8 mouse cellular contexts compared by ENCODE assay signal in genomic region chr16:94369596-94370172, GRCm38 (mm10). TPM values are rescaled to one million over a fixed set of nuclear protein-coding genes. Genes with fewer than 3 reads are reported as not detected.
DNase-seq lines count a peak whose midpoint lies in the region; ATAC-seq and TF ChIP-seq lines count a peak whose summit lies in the region.

No protein-coding gene starts in this region.

- WGBS in heart, embryonic 11.5 days (ENCODE audit: insufficient replicate concordance), result 9% methylated on average over 6 of the region's 6 CpGs
- 5% methylated on average over 6 of the region's 6 CpGs for WGBS in forebrain, embryonic 13.5 days
- 7% methylated on average over 6 of the region's 6 CpGs for WGBS in limb, embryonic 15.5 days
- WGBS in stomach, postnatal 0 days, result 4% methylated on average over 6 of the region's 6 CpGs

- H3K4me2 ChIP-seq in heart, embryonic 11.5 days, result peak overlapping the region; percentile 70
- H3K4me2 ChIP-seq in forebrain, embryonic 13.5 days, result peak overlapping the region; percentile 74
- peak overlapping the region; percentile 67 for H3K4me2 ChIP-seq in limb, embryonic 15.5 days
- peak overlapping the region; percentile 86 for H3K4me2 ChIP-seq in stomach, postnatal 0 days (replicated peaks; ENCODE audit: low read depth)

- no peak for DNase-seq in heart, postnatal 14 days
- DNase-seq in G1E (ENCODE audit: low spot score), result no peak
- DNase-seq in stomach, postnatal 0 days (ENCODE audit: low spot score), result no peak
- DNase-seq in layer of hippocampus, postnatal 25 days (ENCODE audit: extremely low spot score in 1 of 2, low spot score in 1 of 2), result no peak
- DNase-seq in urinary bladder, postnatal 25 days (ENCODE audit: low spot score), result no peak

- no peaks in the 10 kb centered on the region for H3K9me3 ChIP-seq in heart, embryonic 11.5 days (replicated peaks; ENCODE audit: control insufficient read depth, low read length)
- H3K9me3 ChIP-seq in G1E (replicated peaks), result no peaks in the 10 kb centered on the region
- no peaks in the 10 kb centered on the region for H3K9me3 ChIP-seq in forebrain, embryonic 13.5 days (replicated peaks)
- H3K9me3 ChIP-seq in limb, embryonic 15.5 days, result no peaks in the 10 kb centered on the region
- no peaks in the 10 kb centered on the region for H3K9me3 ChIP-seq in stomach, postnatal 0 days (ENCODE audit: control insufficient read depth, low read length)

- H3K4me1 ChIP-seq in heart, embryonic 11.5 days (ENCODE audit: control insufficient read depth, insufficient read depth, low read length), result peaks cover 14% of the 10 kb centered on the region
- H3K4me1 ChIP-seq in G1E (ENCODE audit: insufficient read depth, low read depth, low read length), result peaks cover 30% of the 10 kb centered on the region
- peaks cover 38% of the 10 kb centered on the region for H3K4me1 ChIP-seq in forebrain, embryonic 13.5 days
- H3K4me1 ChIP-seq in limb, embryonic 15.5 days, result peaks cover 14% of the 10 kb centered on the region
- H3K4me1 ChIP-seq in stomach, postnatal 0 days (replicated peaks; ENCODE audit: control insufficient read depth, insufficient read depth), result 0 out of 2 replicates have a peak, but pooled peaks cover under 1% of the 10 kb centered on the region

- intact Hi-C loops in heart, postnatal 14 days (cut with DNase I), result loop anchor here (2.0 kb wide), 1 partner anchor 57 kb away; the partner anchor contains the start of gene Hlcs

- peak overlapping the region; percentile 93 for H3K4me3 ChIP-seq in heart, embryonic 11.5 days (ENCODE audit: low read depth, low read length)
- H3K4me3 ChIP-seq in G1E (ENCODE audit: low read depth, low read length), result peak overlapping the region; percentile 93
- H3K4me3 ChIP-seq in forebrain, embryonic 13.5 days, result peak overlapping the region; percentile 88
- peak overlapping the region; percentile 99 for H3K4me3 ChIP-seq in limb, embryonic 15.5 days
- H3K4me3 ChIP-seq in stomach, postnatal 0 days (ENCODE audit: low read depth, low read length), result peak overlapping the region; percentile 91

- no peaks in the 10 kb centered on the region for H3K27me3 ChIP-seq in heart, embryonic 11.5 days (ENCODE audit: control insufficient read depth, insufficient read depth, low read length)
- no peaks in the 10 kb centered on the region for H3K27me3 ChIP-seq in G1E (ENCODE audit: insufficient read depth, low read length)
- no peaks in the 10 kb centered on the region for H3K27me3 ChIP-seq in forebrain, embryonic 13.5 days
- H3K27me3 ChIP-seq in limb, embryonic 15.5 days, result no peaks in the 10 kb centered on the region
- no peaks in the 10 kb centered on the region for H3K27me3 ChIP-seq in stomach, postnatal 0 days (ENCODE audit: control insufficient read depth, insufficient read depth, low read length)

- no peaks in the 10 kb centered on the region for H3K36me3 ChIP-seq in heart, embryonic 11.5 days (ENCODE audit: control insufficient read depth, insufficient read depth, low read length)
- H3K36me3 ChIP-seq in G1E (replicated peaks), result peaks cover 10% of the 10 kb centered on the region
- no peaks in the 10 kb centered on the region for H3K36me3 ChIP-seq in forebrain, embryonic 13.5 days (ENCODE audit: poor library complexity, severe bottlenecking)
- H3K36me3 ChIP-seq in limb, embryonic 15.5 days, result peaks cover 6% of the 10 kb centered on the region; the same call in 1 of the 2 replicates
- H3K36me3 ChIP-seq in stomach, postnatal 0 days (ENCODE audit: control insufficient read depth, insufficient read depth, low read length), result no peaks in the 10 kb centered on the region

- H3K27ac ChIP-seq in heart, embryonic 11.5 days (ENCODE audit: low read depth, low read length), result peak overlapping the region; percentile 98
- peak overlapping the region; percentile 99 for H3K27ac ChIP-seq in forebrain, embryonic 13.5 days
- H3K27ac ChIP-seq in limb, embryonic 15.5 days, result peak overlapping the region; percentile 98
- H3K27ac ChIP-seq in stomach, postnatal 0 days (replicated peaks), result peak overlapping the region; percentile 98

- no peak for TF ChIP-seq CTCF in G1E (IDR thresholded peaks at IDR 0.05; ENCODE audit: low read depth, low read length)
- no peak for TF ChIP-seq CTCF in stomach, postnatal 0 days (IDR thresholded peaks at IDR 0.05; ENCODE audit: low read depth)

- no peak for TF ChIP-seq EP300 in stomach, postnatal 0 days (optimal IDR thresholded peaks at IDR 0.05)

- no peak for ATAC-seq in heart, embryonic 11.5 days (replicated peaks; ENCODE audit: insufficient number of reproducible peaks, low FRiP score, low TSS enrichment)
- ATAC-seq in G1E (ENCODE audit: extremely low read depth, insufficient number of reproducible peaks, low FRiP score, poor library complexity, severe bottlenecking), result no peak; the same call in 1 of the 2 replicates
- no peak for ATAC-seq in forebrain, embryonic 13.5 days
- ATAC-seq in limb, embryonic 15.5 days (ENCODE audit: insufficient number of reproducible peaks, low FRiP score, low TSS enrichment, low read depth), result no peak
- ATAC-seq in stomach, postnatal 0 days (ENCODE audit: low FRiP score, low TSS enrichment), result peak; percentile 1; the same call in 1 of the 2 replicates

- H3K9ac ChIP-seq in heart, embryonic 11.5 days (ENCODE audit: low read depth, low read length), result peak overlapping the region; percentile 95
- peak overlapping the region; percentile 99 for H3K9ac ChIP-seq in forebrain, embryonic 13.5 days
- H3K9ac ChIP-seq in limb, embryonic 15.5 days, result peak overlapping the region; percentile 94
- peak overlapping the region; percentile 91 for H3K9ac ChIP-seq in stomach, postnatal 0 days (ENCODE audit: low read length)

RNA-seq across cellular contexts. Expression of gene Ttc3, which starts 0.7 kb away (rescaled TPM):
- 204 and 213 TPM in 2 replicates for polyA plus RNA-seq in heart, embryonic 11.5 days (2014; fragmentation: Nextera tagmentation; extraction: Ambion mirVana)
- total RNA-seq in heart, postnatal 14 days (2021), result 10 to 100 TPM; 78.3 to 88.3 TPM
- 138 and 164 TPM in 2 replicates for total RNA-seq in G1E (2014; fragmentation: Nextera tagmentation)
- 61.3 and 135 TPM in 2 replicates for total RNA-seq in G1E (2017)
- 4.1 and 5.0 TPM in 2 replicates for polyA plus RNA-seq in G1E (2012)
- polyA plus RNA-seq in forebrain, embryonic 13.5 days (2015; fragmentation: Nextera tagmentation; extraction: Ambion mirVana), result 644 and 681 TPM in 2 replicates
- polyA plus RNA-seq in limb, embryonic 15.5 days (2015; fragmentation: Nextera tagmentation; extraction: Ambion mirVana), result 228 and 237 TPM in 2 replicates
- 58.0 and 60.3 TPM in 2 replicates for polyA plus RNA-seq in stomach, postnatal 0 days (2015; fragmentation: Nextera tagmentation; extraction: Ambion mirVana)
- total RNA-seq in layer of hippocampus, postnatal 25 days (2021), result 100 to 1,000 TPM; 750 to 824 TPM

RNA-seq across cellular contexts. Expression of gene Pigp, which starts 2.0 kb away (rescaled TPM):
- polyA plus RNA-seq in heart, embryonic 11.5 days (2014; fragmentation: Nextera tagmentation; extraction: Ambion mirVana), result 82.4 and 86.1 TPM in 2 replicates
- total RNA-seq in heart, postnatal 14 days (2021), result 10 to 100 TPM; 70.4 to 74.2 TPM
- total RNA-seq in G1E (2014; fragmentation: Nextera tagmentation), result 30.6 and 42.3 TPM in 2 replicates
- 40.5 and 46.6 TPM in 2 replicates for total RNA-seq in G1E (2017)
- 14.1 and 15.4 TPM in 2 replicates for polyA plus RNA-seq in G1E (2012)
- polyA plus RNA-seq in forebrain, embryonic 13.5 days (2015; fragmentation: Nextera tagmentation; extraction: Ambion mirVana), result 120 and 126 TPM in 2 replicates
- polyA plus RNA-seq in limb, embryonic 15.5 days (2015; fragmentation: Nextera tagmentation; extraction: Ambion mirVana), result 109 and 128 TPM in 2 replicates
- 157 TPM in 2 replicates for polyA plus RNA-seq in stomach, postnatal 0 days (2015; fragmentation: Nextera tagmentation; extraction: Ambion mirVana)
- total RNA-seq in layer of hippocampus, postnatal 25 days (2021), result 10 to 100 TPM; 40.2 to 40.9 TPM

RNA-seq across cellular contexts. Expression of gene Ripply3, which starts 41.5 kb away (rescaled TPM):
- 4.9 and 6.0 TPM in 2 replicates for polyA plus RNA-seq in heart, embryonic 11.5 days (2014; fragmentation: Nextera tagmentation; extraction: Ambion mirVana)
- 1 to 10 TPM; 3.3 to 4.0 TPM for total RNA-seq in heart, postnatal 14 days (2021)
- total RNA-seq in G1E (2014; fragmentation: Nextera tagmentation), result not detected in 2 replicates
- total RNA-seq in G1E (2017), result 0.05 TPM in 1 of 2 replicates, not detected in the other
- not detected in 2 replicates for polyA plus RNA-seq in G1E (2012)
- 2.1 and 2.8 TPM in 2 replicates for polyA plus RNA-seq in forebrain, embryonic 13.5 days (2015; fragmentation: Nextera tagmentation; extraction: Ambion mirVana)
- polyA plus RNA-seq in limb, embryonic 15.5 days (2015; fragmentation: Nextera tagmentation; extraction: Ambion mirVana), result 4.8 and 6.5 TPM in 2 replicates
- 9.7 and 10.0 TPM in 2 replicates for polyA plus RNA-seq in stomach, postnatal 0 days (2015; fragmentation: Nextera tagmentation; extraction: Ambion mirVana)
- total RNA-seq in layer of hippocampus, postnatal 25 days (2021), result under 1 TPM; 0.17 to 0.23 TPM

RNA-seq across cellular contexts. Expression of gene Hlcs, which starts 56.3 kb away (rescaled TPM):
- polyA plus RNA-seq in heart, embryonic 11.5 days (2014; fragmentation: Nextera tagmentation; extraction: Ambion mirVana), result 7.7 and 8.5 TPM in 2 replicates
- 1 to 10 TPM; 6.0 to 6.3 TPM for total RNA-seq in heart, postnatal 14 days (2021)
- total RNA-seq in G1E (2014; fragmentation: Nextera tagmentation) (13.7 and 15.5 TPM in 2 replicates), G1E (2017) (2.1 and 3.7 TPM in 2 replicates)
- 2.9 and 3.1 TPM in 2 replicates for polyA plus RNA-seq in G1E (2012)
- polyA plus RNA-seq in forebrain, embryonic 13.5 days (2015; fragmentation: Nextera tagmentation; extraction: Ambion mirVana), result 9.0 and 9.8 TPM in 2 replicates
- polyA plus RNA-seq in limb, embryonic 15.5 days (2015; fragmentation: Nextera tagmentation; extraction: Ambion mirVana), result 7.8 and 8.5 TPM in 2 replicates
- polyA plus RNA-seq in stomach, postnatal 0 days (2015; fragmentation: Nextera tagmentation; extraction: Ambion mirVana), result 7.0 TPM in 2 replicates
- total RNA-seq in layer of hippocampus, postnatal 25 days (2021), result 10 to 100 TPM; 12.4 to 13.7 TPM
